Mouse (Mus musculus) liver, postnatal 0 days (tissue): ENCODE measurements around the gene Mysm1. TPM values are rescaled to one million over a fixed set of nuclear protein-coding genes. Genes with fewer than 3 reads are reported as not detected.
A peak's percentile ranks its signal among the peaks of the same experiment; 100 is the strongest.

Experiments used
- ATAC-seq: fragments of 200-750 bp; cut with Nextera tagmentation; 2 replicates; pipeline ENCODE4 v1.8.0; 2017; ENCODE audit warnings: mild to moderate bottlenecking, moderate library complexity
- DNase-seq: peaks from one replicate; pipeline ENCODE4 v3.0.0-alpha.2; 2016
- H3K27ac ChIP-seq: fragments of 300-500 bp; sonication (generic); 2 replicates; pipeline ENCODE4 v1.5.1; 2014; ENCODE audit warnings: antibody characterized with exemption, moderate library complexity, mild to moderate bottlenecking, low read depth
- H3K27me3 ChIP-seq: fragments of 300-500 bp; sonication (generic); 2 replicates; pipeline ENCODE4 v1.6.1; 2014; ENCODE audit warnings: low read length, control low read depth, mixed read lengths; ENCODE audit not compliant: insufficient read depth
- H3K36me3 ChIP-seq: fragments of 300-500 bp; sonication (generic); replicated peaks from 2 replicates; pipeline ENCODE4 v1.6.1; 2014; ENCODE audit warnings: mild to moderate bottlenecking, control low read depth, low read length, moderate library complexity, mixed read lengths; ENCODE audit not compliant: insufficient read depth
- H3K4me1 ChIP-seq: fragments of 300-500 bp; sonication (generic); 2 replicates; pipeline ENCODE4 v1.6.1; 2014; ENCODE audit warnings: antibody characterized with exemption, mild to moderate bottlenecking, control low read depth; ENCODE audit not compliant: insufficient read depth
- H3K4me2 ChIP-seq: fragments of 300-500 bp; sonication (generic); 2 replicates; pipeline ENCODE4 v1.6.1; 2014; ENCODE audit warnings: low read depth, mild to moderate bottlenecking, low read length, moderate library complexity, mixed read lengths
- H3K4me3 ChIP-seq: fragments of 300-500 bp; sonication (generic); 2 replicates; pipeline ENCODE4 v1.5.1; 2014; ENCODE audit warnings: low read depth, low read length
- H3K9ac ChIP-seq: fragments of 300-500 bp; sonication (generic); replicated peaks from 2 replicates; pipeline ENCODE4 v1.6.1; 2014; ENCODE audit warnings: mild to moderate bottlenecking, moderate library complexity
- H3K9me3 ChIP-seq: fragments of 300-500 bp; sonication (generic); 2 replicates; pipeline ENCODE4 v1.6.1; 2016; ENCODE audit warnings: mild to moderate bottlenecking, control low read depth, low read length, mixed read lengths
- CTCF ChIP-seq: sonication (generic); IDR thresholded peaks from 2 replicates; pipeline ENCODE4 v1.5.1; 2016; ENCODE audit warnings: antibody characterized with exemption, low read depth
- EP300 ChIP-seq: IDR thresholded peaks from 2 replicates; pipeline ENCODE4 v1.6.1; 2016; ENCODE audit warnings: antibody characterized with exemption, low read depth, mild to moderate bottlenecking
- WGBS: fragments of 180-500 bp; shearing (Covaris S2); extraction: QIAGEN DNeasy Blood & Tissue Kit; methylation state at CpG from one replicate; pipeline ENCODE4 v1.1.7; 2014; ENCODE audit not compliant: insufficient replicate concordance; 5-methylcytosine and 5-hydroxymethylcytosine counted together
- polyA plus RNA-seq: library from polyadenylated mRNA; unstranded; fragments of >200 nt; fragmentation: Nextera tagmentation; extraction: Ambion mirVana; gene quantifications from 2 replicates; pipeline ENCODE4 v1.2.1, GENCODE M21; 2015

Mysm1 gene
- polyA plus RNA-seq, 1 experiment from 2014 or later = 9.3 TPM

GRCm38 (mm10) chr4:95001043-95001775 lies 22.3 kb upstream of the Mysm1 start:
- no peak overlapping the region for H3K4me3 ChIP-seq
- WGBS = 61% methylated on average over 6 of the region's 6 CpGs
- ATAC-seq (no peak), DNase-seq (no peak)
- no peak for TF ChIP-seq CTCF
- TF ChIP-seq EP300 = no peak
- H3K4me1 ChIP-seq = no peaks in the 10 kb centered on the region
- no peaks in the 10 kb centered on the region for H3K9me3 ChIP-seq
- H3K27me3 ChIP-seq = no peaks in the 10 kb centered on the region
- no peaks in the 10 kb centered on the region for H3K36me3 ChIP-seq
- H3K4me2 ChIP-seq = no peak overlapping the region
- no peak overlapping the region for H3K27ac ChIP-seq
- no peak overlapping the region for H3K9ac ChIP-seq

GRCm38 (mm10) chr4:95000147-95000546 lies 21.2 kb upstream of the Mysm1 start:
- Histone ChIP-seq H3K4me3 (no peak overlapping the region), H3K27ac (no peak overlapping the region), H3K9me3 (no peaks in the 10 kb centered on the region), H3K9ac (no peak overlapping the region), H3K4me1 (no peaks in the 10 kb centered on the region), H3K27me3 (no peaks in the 10 kb centered on the region), H3K4me2 (no peak overlapping the region), H3K36me3 (no peaks in the 10 kb centered on the region)
- WGBS = 66% methylated on average over 1 of the region's 1 CpGs
- TF ChIP-seq EP300 = no peak
- TF ChIP-seq CTCF = no peak
- DNase-seq (no peak), ATAC-seq (no peak)

- WGBS = 61% methylated on average over 3 of the region's 3 CpGs
Measured at GRCm38 (mm10) chr4:94999249-94999648, 20.3 kb upstream of the Mysm1 start.

GRCm38 (mm10) chr4:94995862-94996261 lies 17.0 kb upstream of the Mysm1 start:
- H3K36me3 ChIP-seq = no peaks in the 10 kb centered on the region
- WGBS = 80% methylated on average over 4 of the region's 4 CpGs
- no peaks in the 10 kb centered on the region for H3K27me3 ChIP-seq
- H3K4me2 ChIP-seq = no peak overlapping the region
- H3K9ac ChIP-seq = no peak overlapping the region
- H3K4me1 ChIP-seq = no peaks in the 10 kb centered on the region
- no peak for TF ChIP-seq CTCF
- no peak for TF ChIP-seq EP300
- H3K27ac ChIP-seq = no peak overlapping the region
- no peaks in the 10 kb centered on the region for H3K9me3 ChIP-seq
- DNase-seq = no peak
- no peak overlapping the region for H3K4me3 ChIP-seq
- ATAC-seq = no peak

More at GRCm38 (mm10) chr4:94999249-94999648, 20.3 kb upstream of the Mysm1 start:
- H3K27ac ChIP-seq = no peak overlapping the region
- H3K36me3 ChIP-seq = no peaks in the 10 kb centered on the region
- no peak overlapping the region for H3K9ac ChIP-seq
- no peak overlapping the region for H3K4me2 ChIP-seq
- no peaks in the 10 kb centered on the region for H3K4me1 ChIP-seq
- DNase-seq (peak; percentile 47), ATAC-seq (peak; percentile 61)
- H3K27me3 ChIP-seq = no peaks in the 10 kb centered on the region
- H3K4me3 ChIP-seq = no peak overlapping the region
- no peak for TF ChIP-seq EP300
- TF ChIP-seq CTCF = peak; percentile 48
- H3K9me3 ChIP-seq = no peaks in the 10 kb centered on the region

- 0 out of 2 replicates have a peak, but pooled peaks cover 2% of the 10 kb centered on the region for H3K4me1 ChIP-seq
- no peak overlapping the region for H3K4me3 ChIP-seq
- 29% methylated on average over 3 of the region's 3 CpGs for WGBS
- no peaks in the 10 kb centered on the region for H3K27me3 ChIP-seq
- H3K36me3 ChIP-seq = no peaks in the 10 kb centered on the region
- no peak for TF ChIP-seq CTCF
- no peak for TF ChIP-seq EP300
- DNase-seq (no peak), ATAC-seq (no peak)
- no peaks in the 10 kb centered on the region for H3K9me3 ChIP-seq
- no peak overlapping the region for H3K4me2 ChIP-seq
- no peak overlapping the region for H3K27ac ChIP-seq
- no peak overlapping the region for H3K9ac ChIP-seq
Measured at GRCm38 (mm10) chr4:94990204-94990603, 11.3 kb upstream of the Mysm1 start.

GRCm38 (mm10) chr4:94987725-94988124 lies 8.8 kb upstream of the Mysm1 start:
- Histone ChIP-seq H3K27ac (no peak overlapping the region), H3K36me3 (no peaks in the 10 kb centered on the region), H3K27me3 (no peaks in the 10 kb centered on the region), H3K4me3 (no peak overlapping the region), H3K9me3 (no peaks in the 10 kb centered on the region), H3K4me1 (0 out of 2 replicates have a peak, but pooled peaks cover 2% of the 10 kb centered on the region), H3K4me2 (no peak overlapping the region), H3K9ac (no peak overlapping the region)
- no peak for DNase-seq
- 59% methylated on average over 4 of the region's 4 CpGs for WGBS
- TF ChIP-seq CTCF (no peak), EP300 (no peak)
- no peak for ATAC-seq
